Mouse (Mus musculus): ENCODE results near the gene Dync1li1. TPM values are rescaled to one million over a fixed set of nuclear protein-coding genes. Genes with fewer than 3 reads are reported as not detected.

Gene Dync1li1
- total and polyA plus RNA-seq, 3 experiments = 38.1 to 57.0 (median 43.6) TPM

DNA sequence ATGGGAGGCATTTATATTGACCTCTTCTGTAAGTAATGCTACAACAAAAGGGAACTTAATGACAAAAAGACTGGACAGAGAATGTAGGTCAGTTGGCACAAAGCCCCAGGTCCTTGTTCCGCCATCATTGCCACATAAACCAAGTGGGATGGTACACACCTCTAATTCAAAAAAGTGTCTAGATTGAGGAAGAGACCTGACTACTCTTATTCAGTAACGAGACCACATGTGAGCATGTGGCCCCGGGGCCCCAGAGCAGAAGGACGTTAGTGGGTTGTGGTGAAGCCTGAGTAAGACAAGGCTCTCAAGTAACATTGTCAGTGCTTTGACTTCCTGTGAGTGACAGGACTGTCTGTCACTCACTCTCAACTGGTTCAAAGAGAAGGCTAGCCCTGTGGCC, 81.6 kb downstream of the Dync1li1 start:
- Histone ChIP-seq H3K79me2 (replicated peaks; ENCODE audit: control insufficient read depth, extremely low read depth, insufficient read depth, poor library complexity, severe bottlenecking) (0 out of 2 replicates have a peak, but pooled peaks cover under 1% of the 10 kb centered on the region), H3K9me3 (replicated peaks; ENCODE audit: low read length) (peaks cover 11% of the 10 kb centered on the region), H3K4me1 (ENCODE audit: control insufficient read depth in 1 of 2, insufficient read depth in 2 of 2) (peaks cover 11 to 42% of the 10 kb centered on the region in 2 experiments), H3K4me2 (ENCODE audit: insufficient read depth, low read depth, poor library complexity, severe bottlenecking) (no peak overlapping the region), H3K36me3 (replicated peaks in 1 of 2; ENCODE audit: control insufficient read depth in 1 of 2, insufficient read depth in 1 of 2, low read length in 1 of 2) (peaks cover 24 to 74% of the 10 kb centered on the region in 2 experiments), H3K4me3 (replicated peaks in 1 of 3; ENCODE audit: low read depth in 2 of 3, low read length in 2 of 3, poor library complexity in 1 of 3) (no peak overlapping the region), H3K9ac (ENCODE audit: insufficient read depth, low read depth) (no peak overlapping the region), H3K27ac (ENCODE audit: insufficient read depth, low read depth) (no peak overlapping the region), H3K27me3 (replicated peaks) (no peaks in the 10 kb centered on the region)
- in situ Hi-C loops (cut with MboI; ENCODE audit: low pct_ligation_motif_present, low pct_unique_long_range_greater_than_20kb, low sequenced_read_pairs) = no loop called here
- dilution Hi-C loops (cut with MboI; ENCODE audit: extremely low pct_ligation_motif_present, extremely low pct_unique_long_range_greater_than_20kb, low sequenced_read_pairs) = no loop called here
- DNase-seq (ENCODE audit: extremely low read depth) = no peak
- TF ChIP-seq ZC3H11A (IDR thresholded peaks at IDR 0.05; ENCODE audit: low read depth, low read length) (no peak), BHLHE40 (IDR thresholded peaks at IDR 0.05; ENCODE audit: low read depth, low read length) (peak; percentile 46)

DNA sequence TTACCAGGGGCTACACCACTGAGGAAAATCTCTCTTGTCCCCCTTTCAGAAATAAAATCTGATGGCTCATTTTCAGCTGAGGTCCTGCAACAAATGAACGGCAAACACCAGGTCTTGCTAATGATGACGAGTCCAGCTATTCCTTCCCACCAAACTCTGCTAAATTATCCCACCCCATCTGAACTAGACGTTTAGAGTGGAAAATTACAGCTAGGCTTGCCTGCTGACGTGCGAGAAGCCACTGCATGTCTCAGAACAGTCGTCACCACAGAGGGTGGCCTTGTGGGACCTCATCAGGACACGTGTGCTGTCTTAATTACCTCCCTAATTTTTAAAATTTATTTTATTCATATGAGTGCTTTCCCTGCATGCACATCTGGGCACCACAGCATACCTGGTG, 83.0 kb downstream of the Dync1li1 start:
- dilution Hi-C loops (cut with MboI; ENCODE audit: extremely low pct_ligation_motif_present, extremely low pct_unique_long_range_greater_than_20kb, low sequenced_read_pairs) (no loop called here), in situ Hi-C loops (cut with MboI; ENCODE audit: low pct_ligation_motif_present, low pct_unique_long_range_greater_than_20kb, low sequenced_read_pairs) (no loop called here)
- no peak for DNase-seq (ENCODE audit: extremely low read depth)
- peaks cover 15 to 55% of the 10 kb centered on the region in 2 experiments for H3K4me1 ChIP-seq (ENCODE audit: control insufficient read depth in 1 of 2, insufficient read depth in 2 of 2)
- TF ChIP-seq JUN (IDR thresholded peaks at IDR 0.05; ENCODE audit: insufficient read depth, low read depth, low read length) (no peak), CHD1 (IDR thresholded peaks at IDR 0.05; ENCODE audit: low read depth, low read length) (no peak), NRF1 (IDR thresholded peaks at IDR 0.05; ENCODE audit: low read depth, low read length) (no peak), ZNF384 (IDR thresholded peaks at IDR 0.05; ENCODE audit: low read depth, low read length) (no peak), EP300 (IDR thresholded peaks at IDR 0.05; ENCODE audit: low read length) (no peak), NELFE (IDR thresholded peaks at IDR 0.05; ENCODE audit: low read depth, low read length) (no peak)
- peaks cover 11% of the 10 kb centered on the region for H3K9me3 ChIP-seq (replicated peaks; ENCODE audit: low read length)
- H3K27ac ChIP-seq (ENCODE audit: insufficient read depth, low read depth) = no peak overlapping the region
- no peak overlapping the region for H3K4me2 ChIP-seq (ENCODE audit: insufficient read depth, low read depth, poor library complexity, severe bottlenecking)
- no peak overlapping the region for H3K4me3 ChIP-seq (replicated peaks in 1 of 3; ENCODE audit: low read depth in 2 of 3, low read length in 2 of 3, poor library complexity in 1 of 3)
- no peaks in the 10 kb centered on the region for H3K27me3 ChIP-seq (replicated peaks)
- no peak overlapping the region for H3K9ac ChIP-seq (ENCODE audit: insufficient read depth, low read depth)
- H3K36me3 ChIP-seq (replicated peaks in 1 of 2; ENCODE audit: control insufficient read depth in 1 of 2, insufficient read depth in 1 of 2, low read length in 1 of 2) = peaks cover 24 to 69% of the 10 kb centered on the region in 2 experiments
- H3K79me2 ChIP-seq (replicated peaks; ENCODE audit: control insufficient read depth, extremely low read depth, insufficient read depth, poor library complexity, severe bottlenecking) = 0 out of 2 replicates have a peak, but pooled peaks cover 2% of the 10 kb centered on the region

Other genes starting within 250 kb of the Dync1li1 start
- gene Ccr4, start 183.9 kb upstream of the Dync1li1 start, total RNA-seq (2012; rRNA removed) = 0.08 TPM in 2 replicates
- 0.36 and 0.55 TPM in 2 replicates for gene Ccr4, start 183.9 kb upstream of the Dync1li1 start, total RNA-seq (2014; rRNA removed)
- gene Ccr4, start 183.9 kb upstream of the Dync1li1 start, polyA plus RNA-seq (2012; ENCODE audit: insufficient read length, low read depth) = 0.65 and 0.74 TPM in 2 replicates
- gene C130032M10Rik, start 173.1 kb upstream of the Dync1li1 start, total RNA-seq (2012; rRNA removed) = not detected in 2 replicates
- gene C130032M10Rik, start 173.1 kb upstream of the Dync1li1 start, total RNA-seq (2014; rRNA removed) = not detected in 2 replicates
- not detected in 2 replicates for gene C130032M10Rik, start 173.1 kb upstream of the Dync1li1 start, polyA plus RNA-seq (2012; ENCODE audit: insufficient read length, low read depth)
- gene Trim71, start 124.4 kb upstream of the Dync1li1 start, total RNA-seq (2012; rRNA removed) = under 0.01 and 0.04 TPM in 2 replicates
- not detected in 2 replicates for gene Trim71, start 124.4 kb upstream of the Dync1li1 start, total RNA-seq (2014; rRNA removed)
- 0.03 TPM in 1 of 2 replicates, not detected in the other for gene Trim71, start 124.4 kb upstream of the Dync1li1 start, polyA plus RNA-seq (2012; ENCODE audit: insufficient read length, low read depth)
- 49.4 and 53.5 TPM in 2 replicates for gene Cnot10, start 48.6 kb upstream of the Dync1li1 start, total RNA-seq (2012; rRNA removed)
- 67.8 and 75.3 TPM in 2 replicates for gene Cnot10, start 48.6 kb upstream of the Dync1li1 start, total RNA-seq (2014; rRNA removed)
- 58.3 and 61.4 TPM in 2 replicates for gene Cnot10, start 48.6 kb upstream of the Dync1li1 start, polyA plus RNA-seq (2012; ENCODE audit: insufficient read length, low read depth)
- 30.1 and 31.9 TPM in 2 replicates for gene Cmtm6, start 42.3 kb downstream of the Dync1li1 start, total RNA-seq (2012; rRNA removed)
- 39.2 and 39.5 TPM in 2 replicates for gene Cmtm6, start 42.3 kb downstream of the Dync1li1 start, total RNA-seq (2014; rRNA removed)
- gene Cmtm6, start 42.3 kb downstream of the Dync1li1 start, polyA plus RNA-seq (2012; ENCODE audit: insufficient read length, low read depth) = 38.0 and 38.5 TPM in 2 replicates
- 73.1 and 80.8 TPM in 2 replicates for gene Cmtm7, start 93.1 kb downstream of the Dync1li1 start, total RNA-seq (2012; rRNA removed)
- gene Cmtm7, start 93.1 kb downstream of the Dync1li1 start, total RNA-seq (2014; rRNA removed) = 37.6 and 46.0 TPM in 2 replicates
- 38.2 and 45.5 TPM in 2 replicates for gene Cmtm7, start 93.1 kb downstream of the Dync1li1 start, polyA plus RNA-seq (2012; ENCODE audit: insufficient read length, low read depth)
- gene Cmtm8, start 155.4 kb downstream of the Dync1li1 start, total RNA-seq (2012; rRNA removed) = 1.8 and 2.7 TPM in 2 replicates
- gene Cmtm8, start 155.4 kb downstream of the Dync1li1 start, total RNA-seq (2014; rRNA removed) = 1.4 and 1.6 TPM in 2 replicates
- gene Cmtm8, start 155.4 kb downstream of the Dync1li1 start, polyA plus RNA-seq (2012; ENCODE audit: insufficient read length, low read depth) = 4.1 and 4.4 TPM in 2 replicates
- 4.6 and 5.2 TPM in 2 replicates for gene Gpd1l, start 245.2 kb downstream of the Dync1li1 start, total RNA-seq (2012; rRNA removed)
- gene Gpd1l, start 245.2 kb downstream of the Dync1li1 start, total RNA-seq (2014; rRNA removed) = 7.1 and 7.4 TPM in 2 replicates
- 5.8 and 5.9 TPM in 2 replicates for gene Gpd1l, start 245.2 kb downstream of the Dync1li1 start, polyA plus RNA-seq (2012; ENCODE audit: insufficient read length, low read depth)

Data from CH12.LX (cell line).